Mouse (Mus musculus) inflammation-experienced regulatory T-cells, adult 6 months (primary cell): Measurements from ENCODE around the gene Ppp1r18. TPM values are rescaled to one million over a fixed set of nuclear protein-coding genes. Genes with fewer than 3 reads are reported as not detected.

Experiments used
- ATAC-seq: one replicate; pipeline ENCODE4 v1.8.0; 2017
- polyA plus RNA-seq, 3 experiments: library from polyadenylated mRNA; unstranded; fragments of 100-300 nt; shearing (Covaris generic); gene quantifications; one replicate each; pipeline ENCODE4 v1.2.1; 2017

Ppp1r18 gene
- polyA plus RNA-seq, 3 experiments from 2014 or later = 194 to 273 (median 213) TPM

- peak; percentile 0 for ATAC-seq
These were observed 50.3 kb downstream of the Ppp1r18 start for GRCm38 (mm10) chr17:35915538-35916296.

- ATAC-seq = peak; percentile 87
These were observed 51.1 kb downstream of the Ppp1r18 start, which contains the start of the genes Mrps18b and Ppp1r10 for GRCm38 (mm10) chr17:35916297-35917142. Gene Mrps18b, minus strand, starts transcription at chr17:35916389. Gene Ppp1r10, plus strand, starts transcription at chr17:35916434.

- ATAC-seq = no peak
These were observed 51.7 kb downstream of the Ppp1r18 start for GRCm38 (mm10) chr17:35917143-35917462.

- ATAC-seq = no peak
These were observed 52.3 kb downstream of the Ppp1r18 start for GRCm38 (mm10) chr17:35917463-35918251.

GRCm38 (mm10) chr17:35918276-35919059 lies 53.1 kb downstream of the Ppp1r18 start:
- ATAC-seq = no peak

- peak; percentile 57 for ATAC-seq
These were observed 53.8 kb downstream of the Ppp1r18 start for GRCm38 (mm10) chr17:35919060-35919715.

GRCm38 (mm10) chr17:35919864-35920301 lies 54.5 kb downstream of the Ppp1r18 start:
- no peak for ATAC-seq

- ATAC-seq = no peak
These were observed 55.0 kb downstream of the Ppp1r18 start for GRCm38 (mm10) chr17:35920384-35920783.

- ATAC-seq = no peak
These were observed 55.6 kb downstream of the Ppp1r18 start for GRCm38 (mm10) chr17:35920862-35921562.

GRCm38 (mm10) chr17:35921710-35922109 lies 56.3 kb downstream of the Ppp1r18 start:
- ATAC-seq = no peak

GRCm38 (mm10) chr17:35922566-35922965 lies 57.2 kb downstream of the Ppp1r18 start:
- ATAC-seq = no peak

GRCm38 (mm10) chr17:35923281-35923680 lies 57.9 kb downstream of the Ppp1r18 start:
- no peak for ATAC-seq

Other genes starting within 250 kb of the Ppp1r18 start
- not detected for gene Gm9573, start 239.0 kb upstream of the Ppp1r18 start, polyA plus RNA-seq
- under 1 TPM in 1 of 3 experiments, not detected in 2; 0.26 TPM for gene Mucl3, start 221.9 kb upstream of the Ppp1r18 start, polyA plus RNA-seq
- gene Vars2, start 198.0 kb upstream of the Ppp1r18 start, polyA plus RNA-seq = 10 to 100 TPM; 10.4 to 13.2 (median 12.7) TPM
- 10 to 100 TPM; 16.7 to 24.7 (median 17.9) TPM for gene Gtf2h4, start 191.9 kb upstream of the Ppp1r18 start, polyA plus RNA-seq
- 1 to 10 TPM in 1 of 3 experiments, under 1 TPM in 2; 0.65 to 1.1 (median 0.73) TPM for gene Ddr1, start 161.0 kb upstream of the Ppp1r18 start, polyA plus RNA-seq
- gene Ier3, start 43.9 kb upstream of the Ppp1r18 start, polyA plus RNA-seq = 10 to 100 TPM in 1 of 3 experiments, 1 to 10 TPM in 1, under 1 TPM in 1; 0.54 to 11.8 (median 1.3) TPM
- gene Flot1, start 42.4 kb upstream of the Ppp1r18 start, polyA plus RNA-seq = 10 to 100 TPM; 20.5 to 31.1 (median 28.1) TPM
- 100 to 1,000 TPM; 404 to 882 (median 514) TPM for gene Tubb5, start 27.3 kb upstream of the Ppp1r18 start, polyA plus RNA-seq
- gene Mdc1, start 24.1 kb upstream of the Ppp1r18 start, polyA plus RNA-seq = 10 to 100 TPM in 1 of 3 experiments, 1 to 10 TPM in 2; 6.1 to 10.7 (median 7.1) TPM
- gene Nrm, start 4.3 kb upstream of the Ppp1r18 start, polyA plus RNA-seq = 10 to 100 TPM; 25.4 to 64.8 (median 27.4) TPM
- gene Dhx16, start 14.2 kb downstream of the Ppp1r18 start, polyA plus RNA-seq = 10 to 100 TPM; 17.4 to 36.1 (median 19.5) TPM
- 10 to 100 TPM; 15.3 to 21.6 (median 15.4) TPM for gene 2310061I04Rik, start 31.8 kb downstream of the Ppp1r18 start, polyA plus RNA-seq
- gene Atat1, start 44.5 kb downstream of the Ppp1r18 start, polyA plus RNA-seq = 10 to 100 TPM in 2 of 3 experiments, 1 to 10 TPM in 1; 9.5 to 16.2 (median 10.5) TPM
- 10 to 100 TPM; 35.8 to 82.5 (median 75.5) TPM for gene Mrps18b, start 50.8 kb downstream of the Ppp1r18 start, polyA plus RNA-seq
- gene Ppp1r10, start 50.8 kb downstream of the Ppp1r18 start, polyA plus RNA-seq = 10 to 100 TPM; 49.4 to 63.1 (median 51.7) TPM
- gene Abcf1, start 104.2 kb downstream of the Ppp1r18 start, polyA plus RNA-seq = 100 to 1,000 TPM; 113 to 143 (median 123) TPM
- gene Gnl1, start 114.3 kb downstream of the Ppp1r18 start, polyA plus RNA-seq = 1 to 10 TPM; 7.6 to 9.2 (median 8.8) TPM
- gene Prr3, start 114.6 kb downstream of the Ppp1r18 start, polyA plus RNA-seq = 10 to 100 TPM; 13.8 to 22.0 (median 19.8) TPM
- 10 to 100 TPM; 26.0 to 35.7 (median 32.8) TPM for gene H2-T24, start 155.0 kb downstream of the Ppp1r18 start, polyA plus RNA-seq
- gene H2-T23, start 167.3 kb downstream of the Ppp1r18 start, polyA plus RNA-seq = 1,000 to 10,000 TPM in 1 of 3 experiments, 100 to 1,000 TPM in 2; 834 to 1,491 (median 990) TPM
- 100 to 1,000 TPM; 428 to 527 (median 477) TPM for gene H2-T22, start 177.2 kb downstream of the Ppp1r18 start, polyA plus RNA-seq
- gene Gm6034, start 177.4 kb downstream of the Ppp1r18 start, polyA plus RNA-seq = under 1 TPM in 2 of 3 experiments, not detected in 1; 0.33 to 0.87 TPM
- under 1 TPM in 1 of 3 experiments, not detected in 2; 0.30 TPM for gene Gm11127, start 192.8 kb downstream of the Ppp1r18 start, polyA plus RNA-seq